Mouse (Mus musculus) lung, postnatal 0 days (tissue): ENCODE data around the gene Mfrp.

Experiments used
- CTCF ChIP-seq: IDR thresholded peaks from 2 replicates; pipeline ENCODE4 v1.5.1; 2016; ENCODE audit warnings: antibody characterized with exemption, mild to moderate bottlenecking
- EP300 ChIP-seq: IDR thresholded peaks from 2 replicates; pipeline ENCODE4 v1.6.1; 2016; ENCODE audit warnings: antibody characterized with exemption, mild to moderate bottlenecking, control low read depth

DNA sequence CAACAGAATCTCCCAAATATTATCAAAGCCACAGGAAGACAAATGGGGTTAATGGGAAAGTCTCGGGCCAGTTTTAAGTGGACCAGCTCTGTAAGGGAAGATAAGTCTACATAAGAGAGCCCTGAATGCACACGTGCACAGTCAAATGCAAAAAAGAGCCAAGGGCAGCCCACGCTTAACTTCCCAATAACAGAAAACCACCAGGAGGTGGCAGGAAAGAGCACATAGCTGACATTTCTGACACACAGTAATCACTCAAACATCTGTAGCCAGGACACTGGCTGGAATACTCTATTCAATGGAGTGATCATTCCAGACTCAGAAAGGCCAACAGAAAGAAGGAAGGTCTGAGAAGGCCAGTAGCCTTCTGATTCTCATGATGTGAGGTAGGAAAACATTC is 45.8 kb downstream of the Mfrp start:
- TF ChIP-seq CTCF: peak; percentile 73
- no peak for TF ChIP-seq EP300
